Mouse (Mus musculus): Measurements from ENCODE around the gene Iqcf4. TPM values are rescaled to one million over a fixed set of nuclear protein-coding genes. Genes with fewer than 3 reads are reported as not detected.

Iqcf4 gene
- polyA plus RNA-seq, 1 experiment from 2014 or later: not detected

- H3K4me1 ChIP-seq: no peaks in the 10 kb centered on the region
- no peaks in the 10 kb centered on the region for H3K36me3 ChIP-seq
- H3K4me2 ChIP-seq: no peak overlapping the region
- H3K4me3 ChIP-seq: no peak overlapping the region
- no peak overlapping the region for H3K9ac ChIP-seq
- H3K9me3 ChIP-seq: no peaks in the 10 kb centered on the region
- 82% methylated on average over 7 of the region's 7 CpGs for WGBS
- H3K27me3 ChIP-seq: no peaks in the 10 kb centered on the region
- H3K27ac ChIP-seq: no peak overlapping the region
- ATAC-seq (ENCODE audit: insufficient number of reproducible peaks, insufficient read depth, low FRiP score, low TSS enrichment, low read depth): no peak
Observed at GRCm38 (mm10) chr9:106580016-106580415, 9.2 kb upstream of the Iqcf4 start.

GRCm38 (mm10) chr9:106576112-106576511 lies 5.3 kb upstream of the Iqcf4 start:
- Histone ChIP-seq H3K4me1 (no peaks in the 10 kb centered on the region), H3K9ac (no peak overlapping the region), H3K4me3 (no peak overlapping the region), H3K4me2 (no peak overlapping the region), H3K9me3 (no peaks in the 10 kb centered on the region), H3K27me3 (no peaks in the 10 kb centered on the region), H3K27ac (no peak overlapping the region), H3K36me3 (no peaks in the 10 kb centered on the region)
- no peak for ATAC-seq (ENCODE audit: insufficient number of reproducible peaks, insufficient read depth, low FRiP score, low TSS enrichment, low read depth)
- WGBS: 74% methylated on average over 2 of the region's 2 CpGs

GRCm38 (mm10) chr9:106573366-106573765 lies 2.6 kb upstream of the Iqcf4 start:
- 84% methylated on average over 5 of the region's 5 CpGs for WGBS
- Histone ChIP-seq H3K27ac (no peak overlapping the region), H3K36me3 (no peaks in the 10 kb centered on the region), H3K9me3 (no peaks in the 10 kb centered on the region), H3K27me3 (no peaks in the 10 kb centered on the region), H3K9ac (no peak overlapping the region), H3K4me2 (no peak overlapping the region), H3K4me3 (no peak overlapping the region), H3K4me1 (no peaks in the 10 kb centered on the region)
- no peak for ATAC-seq (ENCODE audit: insufficient number of reproducible peaks, insufficient read depth, low FRiP score, low TSS enrichment, low read depth)

- H3K9ac ChIP-seq: no peak overlapping the region
- H3K4me2 ChIP-seq: no peak overlapping the region
- 95% methylated on average over 2 of the region's 2 CpGs for WGBS
Observed at GRCm38 (mm10) chr9:106572186-106572585, 1.4 kb upstream of the Iqcf4 start.

GRCm38 (mm10) chr9:106566437-106566836 lies 4.4 kb downstream of the Iqcf4 start:
- Histone ChIP-seq H3K27me3 (no peaks in the 10 kb centered on the region), H3K4me2 (no peak overlapping the region)
- WGBS: 59% methylated on average over 11 of the region's 11 CpGs

More at GRCm38 (mm10) chr9:106572186-106572585, 1.4 kb upstream of the Iqcf4 start:
- no peaks in the 10 kb centered on the region for H3K27me3 ChIP-seq
- H3K36me3 ChIP-seq: no peaks in the 10 kb centered on the region
- no peaks in the 10 kb centered on the region for H3K9me3 ChIP-seq
- H3K27ac ChIP-seq: no peak overlapping the region
- H3K4me3 ChIP-seq: no peak overlapping the region
- ATAC-seq (ENCODE audit: insufficient number of reproducible peaks, insufficient read depth, low FRiP score, low TSS enrichment, low read depth): no peak
- H3K4me1 ChIP-seq: no peaks in the 10 kb centered on the region

GRCm38 (mm10) chr9:106564025-106564424 lies 6.8 kb downstream of the Iqcf4 start:
- H3K27ac ChIP-seq: no peak overlapping the region
- H3K36me3 ChIP-seq: no peaks in the 10 kb centered on the region
- ATAC-seq (ENCODE audit: insufficient number of reproducible peaks, insufficient read depth, low FRiP score, low TSS enrichment, low read depth): no peak

More at GRCm38 (mm10) chr9:106566437-106566836, 4.4 kb downstream of the Iqcf4 start:
- no peak overlapping the region for H3K9ac ChIP-seq
- no peak overlapping the region for H3K4me3 ChIP-seq
- no peak for ATAC-seq (ENCODE audit: insufficient number of reproducible peaks, insufficient read depth, low FRiP score, low TSS enrichment, low read depth)
- no peaks in the 10 kb centered on the region for H3K9me3 ChIP-seq
- no peaks in the 10 kb centered on the region for H3K4me1 ChIP-seq
- H3K36me3 ChIP-seq: no peaks in the 10 kb centered on the region
- no peak overlapping the region for H3K27ac ChIP-seq

GRCm38 (mm10) chr9:106562291-106562690 lies 8.5 kb downstream of the Iqcf4 start:
- Histone ChIP-seq H3K9ac (no peak overlapping the region), H3K27ac (no peak overlapping the region), H3K4me1 (no peaks in the 10 kb centered on the region), H3K4me2 (no peak overlapping the region), H3K9me3 (no peaks in the 10 kb centered on the region), H3K4me3 (no peak overlapping the region), H3K27me3 (no peaks in the 10 kb centered on the region), H3K36me3 (no peaks in the 10 kb centered on the region)
- 90% methylated on average over 11 of the region's 11 CpGs for WGBS
- no peak for ATAC-seq (ENCODE audit: insufficient number of reproducible peaks, insufficient read depth, low FRiP score, low TSS enrichment, low read depth)

More at GRCm38 (mm10) chr9:106564025-106564424, 6.8 kb downstream of the Iqcf4 start:
- Histone ChIP-seq H3K27me3 (no peaks in the 10 kb centered on the region), H3K4me1 (no peaks in the 10 kb centered on the region), H3K9ac (no peak overlapping the region), H3K9me3 (no peaks in the 10 kb centered on the region), H3K4me2 (no peak overlapping the region), H3K4me3 (no peak overlapping the region)
- WGBS: 64% methylated on average over 8 of the region's 8 CpGs

GRCm38 (mm10) chr9:106561531-106561930 lies 9.3 kb downstream of the Iqcf4 start, which contains the start of gene Iqcf3:
TSS of gene Iqcf3 (minus strand) at chr9:106561631.
- no peak for ATAC-seq (ENCODE audit: insufficient number of reproducible peaks, insufficient read depth, low FRiP score, low TSS enrichment, low read depth)

GRCm38 (mm10) chr9:106534975-106535374 lies 35.8 kb downstream of the Iqcf4 start:
- no peak for ATAC-seq (ENCODE audit: insufficient number of reproducible peaks, insufficient read depth, low FRiP score, low TSS enrichment, low read depth)
- Histone ChIP-seq H3K4me2 (no peak overlapping the region), H3K27ac (no peak overlapping the region), H3K27me3 (no peaks in the 10 kb centered on the region), H3K9me3 (0 out of 2 replicates have a peak, but pooled peaks cover under 1% of the 10 kb centered on the region), H3K36me3 (no peaks in the 10 kb centered on the region), H3K4me1 (no peaks in the 10 kb centered on the region), H3K9ac (no peak overlapping the region), H3K4me3 (no peak overlapping the region)
- WGBS: 87% methylated on average over 11 of the region's 11 CpGs

More at GRCm38 (mm10) chr9:106561531-106561930, 9.3 kb downstream of the Iqcf4 start, which contains the start of gene Iqcf3:
- no peak within 1 kb of the TSS for H3K4me2 ChIP-seq
- H3K4me3 ChIP-seq: no peak within 1 kb of the TSS
- H3K4me1 ChIP-seq: no peaks in the 10 kb centered on the region
- H3K36me3 ChIP-seq: no peaks in the 10 kb centered on the region
- H3K9me3 ChIP-seq: no peaks in the 10 kb centered on the region
- H3K9ac ChIP-seq: no peak within 1 kb of the TSS
- 83% methylated on average over 5 of the region's 5 CpGs for WGBS
- H3K27me3 ChIP-seq: no peaks in the 10 kb centered on the region
- no peak within 1 kb of the TSS for H3K27ac ChIP-seq

GRCm38 (mm10) chr9:106534296-106534695 lies 36.5 kb downstream of the Iqcf4 start:
- H3K4me1 ChIP-seq: no peaks in the 10 kb centered on the region
- H3K4me2 ChIP-seq: no peak overlapping the region
- no peaks in the 10 kb centered on the region for H3K36me3 ChIP-seq
- no peak overlapping the region for H3K9ac ChIP-seq
- ATAC-seq (ENCODE audit: insufficient number of reproducible peaks, insufficient read depth, low FRiP score, low TSS enrichment, low read depth): no peak
- H3K27ac ChIP-seq: no peak overlapping the region
- WGBS: 91% methylated on average over 7 of the region's 7 CpGs
- H3K9me3 ChIP-seq: no peaks in the 10 kb centered on the region
- H3K27me3 ChIP-seq: no peaks in the 10 kb centered on the region
- H3K4me3 ChIP-seq: no peak overlapping the region

- Histone ChIP-seq H3K27me3 (no peaks in the 10 kb centered on the region), H3K4me1 (no peaks in the 10 kb centered on the region), H3K4me2 (no peak overlapping the region), H3K9me3 (no peaks in the 10 kb centered on the region), H3K9ac (no peak overlapping the region), H3K4me3 (no peak overlapping the region), H3K27ac (no peak overlapping the region), H3K36me3 (no peaks in the 10 kb centered on the region)
- WGBS: 23% methylated on average over 3 of the region's 3 CpGs
- ATAC-seq (ENCODE audit: insufficient number of reproducible peaks, insufficient read depth, low FRiP score, low TSS enrichment, low read depth): no peak
Observed at GRCm38 (mm10) chr9:106531833-106532232, 39.0 kb downstream of the Iqcf4 start.

- WGBS: 72% methylated on average over 8 of the region's 8 CpGs
- Histone ChIP-seq H3K9ac (no peak overlapping the region), H3K36me3 (no peaks in the 10 kb centered on the region), H3K9me3 (no peaks in the 10 kb centered on the region), H3K4me3 (no peak overlapping the region), H3K4me1 (0 out of 2 replicates have a peak, but pooled peaks cover 3% of the 10 kb centered on the region), H3K27me3 (no peaks in the 10 kb centered on the region), H3K4me2 (no peak overlapping the region), H3K27ac (no peak overlapping the region)
- ATAC-seq (ENCODE audit: insufficient number of reproducible peaks, insufficient read depth, low FRiP score, low TSS enrichment, low read depth): no peak
Observed at GRCm38 (mm10) chr9:106519909-106520308, 50.9 kb downstream of the Iqcf4 start.
